Comparison of ENCODE assay signal across 12 mouse cellular contexts in genomic region chr8:84417840-84418239, GRCm38 (mm10). TPM values are rescaled to one million over a fixed set of nuclear protein-coding genes. Genes with fewer than 3 reads are reported as not detected.
DNase-seq lines count a peak whose midpoint lies in the region; ATAC-seq and TF ChIP-seq lines count a peak whose summit lies in the region.
"Had no signal": no experiment of that assay in that cellular context is flagged by ENCODE, and none has a peak within 500 bp of the region (broad histone marks: within the 10 kb centered on the region; RNA-seq: fewer than 3 reads in every experiment).

No protein-coding gene starts in this region.

- H3K4me2 ChIP-seq in forebrain, embryonic 13.5 days, result peak overlapping the region; percentile 87
- H3K4me2 ChIP-seq in forebrain, embryonic 16.5 days (ENCODE audit: low read length), result no peak overlapping the region
- peak overlapping the region; percentile 69 for H3K4me2 ChIP-seq in midbrain, postnatal 0 days (ENCODE audit: low read depth, low read length, poor library complexity, severe bottlenecking)

- ATAC-seq in forebrain, embryonic 13.5 days, result no peak
- ATAC-seq in forebrain, embryonic 16.5 days, result no peak
- ATAC-seq in midbrain, postnatal 0 days (ENCODE audit: low FRiP score), result no peak
- ATAC-seq in erythroid progenitor cell, adult 5-6 weeks (replicated peaks; ENCODE audit: low FRiP score, poor library complexity, severe bottlenecking), result no peak

- H3K4me3 ChIP-seq in forebrain, embryonic 13.5 days, result 0 out of 2 replicates have a peak overlapping the region, but pooled peaks have one; percentile 54
- no peak overlapping the region for H3K4me3 ChIP-seq in forebrain, embryonic 16.5 days (replicated peaks; ENCODE audit: low read length)
- no peak overlapping the region for H3K4me3 ChIP-seq in midbrain, postnatal 0 days (ENCODE audit: low read depth, low read length)

- no peak overlapping the region for H3K27ac ChIP-seq in forebrain, embryonic 13.5 days
- no peak overlapping the region for H3K27ac ChIP-seq in forebrain, embryonic 16.5 days (ENCODE audit: low read length)
- H3K27ac ChIP-seq in midbrain, postnatal 0 days (ENCODE audit: low read depth, low read length), result no peak overlapping the region
- H3K27ac ChIP-seq: liver, embryonic 14.5 days; midbrain, embryonic 12.5 days had no signal

- TF ChIP-seq CTCF in midbrain, postnatal 0 days (IDR thresholded peaks at IDR 0.05), result peak; percentile 34; the same call in 1 of the 2 replicates

- H3K9me3 ChIP-seq in forebrain, embryonic 13.5 days (replicated peaks), result peaks cover 4% of the 10 kb centered on the region; the same call in 1 of the 2 replicates
- no peaks in the 10 kb centered on the region for H3K9me3 ChIP-seq in forebrain, embryonic 16.5 days (ENCODE audit: control insufficient read depth, low read length)
- no peaks in the 10 kb centered on the region for H3K9me3 ChIP-seq in midbrain, postnatal 0 days (ENCODE audit: low read length)

- peaks cover 25% of the 10 kb centered on the region for H3K4me1 ChIP-seq in forebrain, embryonic 13.5 days
- H3K4me1 ChIP-seq in forebrain, embryonic 16.5 days (replicated peaks; ENCODE audit: control insufficient read depth, insufficient read depth, low read length), result peaks cover 20% of the 10 kb centered on the region
- peaks cover 19% of the 10 kb centered on the region for H3K4me1 ChIP-seq in midbrain, postnatal 0 days (ENCODE audit: insufficient read depth, low read length)

- H3K27me3 ChIP-seq in forebrain, embryonic 13.5 days, result peaks cover 9% of the 10 kb centered on the region; the same call in 1 of the 2 replicates
- no peaks in the 10 kb centered on the region for H3K27me3 ChIP-seq in forebrain, embryonic 16.5 days (replicated peaks; ENCODE audit: control insufficient read depth, insufficient read depth, low read length)
- H3K27me3 ChIP-seq in midbrain, postnatal 0 days (ENCODE audit: insufficient read depth, low read length), result no peaks in the 10 kb centered on the region

- 59% methylated on average over 5 of the region's 5 CpGs for WGBS in forebrain, embryonic 13.5 days
- WGBS in forebrain, embryonic 16.5 days, result 41% methylated on average over 5 of the region's 5 CpGs
- WGBS in midbrain, postnatal 0 days, result 51% methylated on average over 5 of the region's 5 CpGs

- no peak overlapping the region for H3K9ac ChIP-seq in forebrain, embryonic 13.5 days
- no peak overlapping the region for H3K9ac ChIP-seq in forebrain, embryonic 16.5 days (replicated peaks; ENCODE audit: low read depth, low read length)
- no peak overlapping the region for H3K9ac ChIP-seq in midbrain, postnatal 0 days (replicated peaks; ENCODE audit: low read length, poor library complexity, severe bottlenecking)
- H3K9ac ChIP-seq: liver, embryonic 14.5 days had no signal

- DNase-seq in layer of hippocampus, postnatal 10 days (ENCODE audit: low spot score in 2 of 2), result peak; percentile 32 to 42
- DNase-seq in layer of hippocampus, postnatal 14 days (ENCODE audit: low spot score in 2 of 2), result no peak
- DNase-seq in cerebellum, adult 8-10 months, result peak; percentile 78
- peak; percentile 49 for DNase-seq in midbrain, postnatal 0 days (ENCODE audit: low spot score)
- DNase-seq in c-Kit-positive CD71-positive TER-119-positive erythroid progenitor cells, embryonic 14.5 days (ENCODE audit: low spot score), result no peak
- DNase-seq: B cell, adult 2 months; right cerebral cortex, postnatal 25 days had no signal

- H3K36me3 ChIP-seq in forebrain, embryonic 13.5 days (ENCODE audit: poor library complexity, severe bottlenecking), result no peaks in the 10 kb centered on the region
- H3K36me3 ChIP-seq in forebrain, embryonic 16.5 days (ENCODE audit: control insufficient read depth, insufficient read depth), result no peaks in the 10 kb centered on the region
- peaks cover 7% of the 10 kb centered on the region; the same call in 1 of the 2 replicates for H3K36me3 ChIP-seq in midbrain, postnatal 0 days (ENCODE audit: insufficient read depth, low read length)
- H3K36me3 ChIP-seq: midbrain, embryonic 12.5 days had no signal

RNA-seq across cellular contexts. Expression of gene Cacna1a, which starts 29.6 kb away (rescaled TPM):
- 9.7 and 9.8 TPM in 2 replicates for polyA plus RNA-seq in forebrain, embryonic 13.5 days (2015; fragmentation: Nextera tagmentation; extraction: Ambion mirVana)
- 7.4 and 20.3 TPM in 2 replicates for polyA plus RNA-seq in forebrain, embryonic 16.5 days (2015; fragmentation: Nextera tagmentation; extraction: Ambion mirVana)
- total RNA-seq in layer of hippocampus, postnatal 10 days (2021), result 100 to 1,000 TPM; 222 to 231 TPM
- total RNA-seq in layer of hippocampus, postnatal 14 days (2021), result 100 to 1,000 TPM; 256 to 259 TPM
- total RNA-seq in midbrain, postnatal 0 days (2014; rRNA removed), result 67.0 and 134 TPM in 2 replicates
- 10.0 and 15.4 TPM in 2 replicates for polyA plus RNA-seq in midbrain, postnatal 0 days (2015; fragmentation: Nextera tagmentation; extraction: Ambion mirVana)
- not detected in 2 replicates for total RNA-seq in erythroid progenitor cell, adult 5-6 weeks (2015; ENCODE audit: low replicate concordance)
- not detected in 2 replicates for total RNA-seq in erythroid progenitor cell, adult 5-6 weeks (2017; ENCODE audit: low replicate concordance)

Comparison
In these comparisons a context has a peak if more than half of its experiments do, and no peak if none do; other contexts are left out.
1. DNase-seq: peak in layer of hippocampus, postnatal 10 days (2 of 2), cerebellum, adult 8-10 months (single experiment) and midbrain, postnatal 0 days (single experiment); none in layer of hippocampus, postnatal 14 days (0 of 2) and c-Kit-positive CD71-positive TER-119-positive erythroid progenitor cells, embryonic 14.5 days (single experiment).
2. RNA of gene Cacna1a, which starts 29.6 kb away (total RNA-seq): 256 to 259 TPM in layer of hippocampus, postnatal 14 days, 222 to 231 TPM in layer of hippocampus, postnatal 10 days and 67.0 to 134 TPM in midbrain, postnatal 0 days; not detected in erythroid progenitor cell, adult 5-6 weeks; every median in the first group is over 10 times any median in the second.